Comparison of ENCODE assay signal across 9 mouse cellular contexts in genomic region chr4:43728576-43728954, GRCm38 (mm10). TPM values are rescaled to one million over a fixed set of nuclear protein-coding genes. Genes with fewer than 3 reads are reported as not detected.
DNase-seq lines count a peak whose midpoint lies in the region; ATAC-seq and TF ChIP-seq lines count a peak whose summit lies in the region.
"Had no signal": no experiment of that assay in that cellular context is flagged by ENCODE, and none has a peak within 500 bp of the region (broad histone marks: within the 10 kb centered on the region; RNA-seq: fewer than 3 reads in every experiment).

No protein-coding gene starts in this region.

- H3K4me1 ChIP-seq in embryonic fibroblast, embryonic 13.5 days (ENCODE audit: control insufficient read depth, insufficient read depth, low read length): peaks cover 16% of the 10 kb centered on the region; the same call in 1 of the 2 replicates
- H3K4me1 ChIP-seq in intestine, embryonic 16.5 days (ENCODE audit: control insufficient read depth, insufficient read depth, low read length): peaks cover 42% of the 10 kb centered on the region
- H3K4me1 ChIP-seq in lung, embryonic 14.5 days (ENCODE audit: insufficient read depth): peaks cover 25% of the 10 kb centered on the region

- WGBS in intestine, embryonic 16.5 days: 12% methylated on average over 5 of the region's 5 CpGs
- WGBS in lung, embryonic 14.5 days: 21% methylated on average over 5 of the region's 5 CpGs

- H3K27ac ChIP-seq in embryonic fibroblast, embryonic 13.5 days (ENCODE audit: insufficient read depth, low read length): peak overlapping the region; percentile 49
- H3K27ac ChIP-seq in intestine, embryonic 16.5 days (ENCODE audit: low read length): peak overlapping the region; percentile 85
- H3K27ac ChIP-seq in lung, embryonic 14.5 days (ENCODE audit: low read depth): peak overlapping the region; percentile 54

- H3K4me3 ChIP-seq in embryonic fibroblast, embryonic 13.5 days (ENCODE audit: insufficient read depth, low read length): no peak overlapping the region
- H3K4me3 ChIP-seq in intestine, embryonic 16.5 days (ENCODE audit: low read length): no peak overlapping the region
- no peak overlapping the region for H3K4me3 ChIP-seq in lung, embryonic 14.5 days (ENCODE audit: low read depth, low read length)

- ATAC-seq in Patski: peak; percentile 78
- ATAC-seq in intestine, embryonic 16.5 days: peak; percentile 75
- ATAC-seq in lung, embryonic 14.5 days (ENCODE audit: insufficient read depth): peak; percentile 57; the same call in 1 of the 2 replicates
- no peak for ATAC-seq in megakaryocyte progenitor cell, adult 5-6 weeks (replicated peaks; ENCODE audit: poor library complexity)

- TF ChIP-seq POLR2A in embryonic fibroblast, embryonic 13.5 days (IDR thresholded peaks at IDR 0.05; ENCODE audit: low read depth, low read length): no peak

- CTCF ChIA-PET in Patski (lab: Charles Lee): interaction anchor here (1.1 to 1.4 kb wide), 3 partner anchors 15 to 98 kb away, joined by 3 to 4 read pairs (median 3); no protein-coding TSS in a partner anchor

- no peaks in the 10 kb centered on the region for H3K27me3 ChIP-seq in Patski
- H3K27me3 ChIP-seq in intestine, embryonic 16.5 days (replicated peaks; ENCODE audit: control insufficient read depth, insufficient read depth, low read length): no peaks in the 10 kb centered on the region
- no peaks in the 10 kb centered on the region for H3K27me3 ChIP-seq in lung, embryonic 14.5 days (ENCODE audit: insufficient read depth, low read length)

- no peaks in the 10 kb centered on the region for H3K9me3 ChIP-seq in intestine, embryonic 16.5 days (ENCODE audit: control insufficient read depth, low read length)
- H3K9me3 ChIP-seq in lung, embryonic 14.5 days (ENCODE audit: low read depth, low read length): no peaks in the 10 kb centered on the region

- POLR2A ChIA-PET in Patski (lab: Charles Lee): no interaction called here

- no peak for TF ChIP-seq CTCF in Patski (IDR thresholded peaks at IDR 0.05)
- no peak for TF ChIP-seq CTCF in embryonic fibroblast, embryonic 13.5 days (IDR thresholded peaks at IDR 0.05; ENCODE audit: borderline replicate concordance, insufficient read depth, low read length)
- no peak for TF ChIP-seq CTCF in lung, embryonic 14.5 days (IDR thresholded peaks at IDR 0.05; ENCODE audit: low read depth)

- in situ Hi-C loops in Patski (cut with MboI; ENCODE audit: low pct_unique_long_range_greater_than_20kb): no loop called here

- H3K36me3 ChIP-seq in intestine, embryonic 16.5 days (ENCODE audit: control insufficient read depth, insufficient read depth, low read length): no peaks in the 10 kb centered on the region
- no peaks in the 10 kb centered on the region for H3K36me3 ChIP-seq in lung, embryonic 14.5 days (ENCODE audit: insufficient read depth)

- 0 out of 2 replicates have a peak overlapping the region, but pooled peaks have one; percentile 4 for H3K4me2 ChIP-seq in intestine, embryonic 16.5 days (ENCODE audit: low read depth, low read length)
- no peak overlapping the region for H3K4me2 ChIP-seq in lung, embryonic 14.5 days

- peak overlapping the region; percentile 42; the same call in 1 of the 2 replicates for H3K9ac ChIP-seq in intestine, embryonic 16.5 days (ENCODE audit: low read depth, low read length)
- H3K9ac ChIP-seq in lung, embryonic 14.5 days: peak overlapping the region; percentile 13; the same call in 1 of the 2 replicates

- DNase-seq in Patski (ENCODE audit: low read depth, low spot score) (peak; percentile 50), MN1 (ENCODE audit: low spot score) (no peak)
- peak; percentile 56 for DNase-seq in lung, embryonic 14.5 days
- DNase-seq in cerebellum, adult 9-10 months: no peak
- DNase-seq in layer of hippocampus, adult 9-10 months (ENCODE audit: low spot score): no peak

RNA-seq across cellular contexts. Expression of gene Spaar, which starts 1.3 kb away (rescaled TPM):
- 0.12 TPM for polyA plus RNA-seq in Patski (2021)
- not detected in 2 replicates for polyA plus RNA-seq in embryonic fibroblast, embryonic 13.5 days (2011; ENCODE audit: insufficient read length, low read depth, missing spikeins)
- 0.12 and 0.15 TPM in 2 replicates for polyA plus RNA-seq in intestine, embryonic 16.5 days (2015; fragmentation: Nextera tagmentation; extraction: Ambion mirVana)
- 0.28 and 0.38 TPM in 2 replicates for polyA plus RNA-seq in lung, embryonic 14.5 days (2014; fragmentation: Nextera tagmentation; extraction: Ambion mirVana)
- not detected in 2 replicates for total RNA-seq in megakaryocyte progenitor cell, adult 5-6 weeks (2015)
- not detected in 2 replicates for total RNA-seq in megakaryocyte progenitor cell, adult 5-6 weeks (2017)
- total RNA-seq: neutrophil, adult 5-6 weeks had no signal

RNA-seq across cellular contexts. Expression of gene Hrct1, which starts 1.6 kb away (rescaled TPM):
- polyA plus RNA-seq in Patski (2021): 0.50 TPM
- polyA plus RNA-seq in embryonic fibroblast, embryonic 13.5 days (2011; ENCODE audit: insufficient read length, low read depth, missing spikeins): 0.33 and 0.35 TPM in 2 replicates
- polyA plus RNA-seq in intestine, embryonic 16.5 days (2015; fragmentation: Nextera tagmentation; extraction: Ambion mirVana): 1.1 TPM in 2 replicates
- polyA plus RNA-seq in lung, embryonic 14.5 days (2014; fragmentation: Nextera tagmentation; extraction: Ambion mirVana): 0.58 and 0.93 TPM in 2 replicates
- not detected in 2 replicates for total RNA-seq in megakaryocyte progenitor cell, adult 5-6 weeks (2015)
- not detected in 2 replicates for total RNA-seq in megakaryocyte progenitor cell, adult 5-6 weeks (2017)
- total RNA-seq: neutrophil, adult 5-6 weeks had no signal

RNA-seq across cellular contexts. Expression of gene Olfr71, which starts 18.5 kb away (rescaled TPM):
- polyA plus RNA-seq in Patski (2021): not detected
- polyA plus RNA-seq in embryonic fibroblast, embryonic 13.5 days (2011; ENCODE audit: insufficient read length, low read depth, missing spikeins): not detected in 2 replicates
- not detected in 2 replicates for polyA plus RNA-seq in intestine, embryonic 16.5 days (2015; fragmentation: Nextera tagmentation; extraction: Ambion mirVana)
- not detected in 2 replicates for polyA plus RNA-seq in lung, embryonic 14.5 days (2014; fragmentation: Nextera tagmentation; extraction: Ambion mirVana)
- total RNA-seq in megakaryocyte progenitor cell, adult 5-6 weeks (2015): not detected in 2 replicates
- not detected in 2 replicates for total RNA-seq in megakaryocyte progenitor cell, adult 5-6 weeks (2017)
- total RNA-seq: neutrophil, adult 5-6 weeks had no signal

RNA-seq across cellular contexts. Expression of gene Olfr70, which starts 28.0 kb away (rescaled TPM):
- not detected for polyA plus RNA-seq in Patski (2021)
- polyA plus RNA-seq in embryonic fibroblast, embryonic 13.5 days (2011; ENCODE audit: insufficient read length, low read depth, missing spikeins): not detected in 2 replicates
- polyA plus RNA-seq in intestine, embryonic 16.5 days (2015; fragmentation: Nextera tagmentation; extraction: Ambion mirVana): not detected in 2 replicates
- not detected in 2 replicates for polyA plus RNA-seq in lung, embryonic 14.5 days (2014; fragmentation: Nextera tagmentation; extraction: Ambion mirVana)
- total RNA-seq in megakaryocyte progenitor cell, adult 5-6 weeks (2015): not detected in 2 replicates
- total RNA-seq in megakaryocyte progenitor cell, adult 5-6 weeks (2017): not detected in 2 replicates
- total RNA-seq: neutrophil, adult 5-6 weeks had no signal

RNA-seq across cellular contexts. Expression of gene Olfr159, which starts 42.2 kb away (rescaled TPM):
- polyA plus RNA-seq in Patski (2021): not detected
- polyA plus RNA-seq in embryonic fibroblast, embryonic 13.5 days (2011; ENCODE audit: insufficient read length, low read depth, missing spikeins): not detected in 2 replicates
- not detected in 2 replicates for polyA plus RNA-seq in intestine, embryonic 16.5 days (2015; fragmentation: Nextera tagmentation; extraction: Ambion mirVana)
- not detected in 2 replicates for polyA plus RNA-seq in lung, embryonic 14.5 days (2014; fragmentation: Nextera tagmentation; extraction: Ambion mirVana)
- not detected in 2 replicates for total RNA-seq in megakaryocyte progenitor cell, adult 5-6 weeks (2015)
- total RNA-seq in megakaryocyte progenitor cell, adult 5-6 weeks (2017): not detected in 2 replicates
- total RNA-seq: neutrophil, adult 5-6 weeks had no signal

Comparison
In these comparisons a context has a peak if more than half of its experiments do, and no peak if none do; other contexts are left out.
1. DNase-seq: peak in Patski (single experiment) and lung, embryonic 14.5 days (single experiment); none in MN1 (single experiment), cerebellum, adult 9-10 months (single experiment) and layer of hippocampus, adult 9-10 months (single experiment).
2. Peak in every context shown above with its lines, with median percentiles within 50 percentile points of each other: H3K27ac ChIP-seq.